Mouse (Mus musculus): ENCODE data around the gene Scoc.
"Not testable (repeated sequence)": the region's sequence is repeated elsewhere in the genome, so short reads cannot be mapped to it uniquely, and the experiment has no call there.

The Scoc gene

GRCm38 (mm10) chr8:83458222-83458621, at the start of gene Scoc:
Scoc (minus strand) TSS chr8:83458391.
- no peak for DNase-seq (ENCODE audit: low read depth, low spot score)

GRCm38 (mm10) chr8:83459606-83460005, 1.4 kb upstream of the Scoc start:
- DNase-seq (ENCODE audit: low read depth, low spot score) = no peak

GRCm38 (mm10) chr8:83457121-83457520, 1.1 kb downstream of the Scoc start:
- no peak for DNase-seq (ENCODE audit: low read depth, low spot score)

- peak; percentile 34 for DNase-seq (ENCODE audit: low read depth, low spot score)
Measured at GRCm38 (mm10) chr8:83451056-83451455, 7.1 kb downstream of the Scoc start.

GRCm38 (mm10) chr8:83449960-83450359, 8.2 kb downstream of the Scoc start:
- peak; percentile 44 for DNase-seq (ENCODE audit: low read depth, low spot score)

GRCm38 (mm10) chr8:83443052-83443400, 15.2 kb downstream of the Scoc start:
- DNase-seq (ENCODE audit: low read depth, low spot score) = no peak

GRCm38 (mm10) chr8:83442243-83443051, 15.7 kb downstream of the Scoc start:
- DNase-seq (ENCODE audit: low read depth, low spot score) = peak; percentile 99

GRCm38 (mm10) chr8:83441656-83442242, 16.4 kb downstream of the Scoc start:
- no peak for DNase-seq (ENCODE audit: low read depth, low spot score)

- no peak for DNase-seq (ENCODE audit: low read depth, low spot score)
Measured at GRCm38 (mm10) chr8:83437077-83437476, 21.1 kb downstream of the Scoc start.

GRCm38 (mm10) chr8:83429071-83429524, 29.1 kb downstream of the Scoc start:
- DNase-seq (ENCODE audit: low read depth, low spot score) = no peak

GRCm38 (mm10) chr8:83428621-83429020, 29.6 kb downstream of the Scoc start:
- not testable (repeated sequence) for DNase-seq (ENCODE audit: low read depth, low spot score)

- DNase-seq (ENCODE audit: low read depth, low spot score) = no peak
Measured at GRCm38 (mm10) chr8:83426949-83427348, 31.2 kb downstream of the Scoc start.

- no peak for DNase-seq (ENCODE audit: low read depth, low spot score)
Measured at GRCm38 (mm10) chr8:83426104-83426759, 32.0 kb downstream of the Scoc start.

GRCm38 (mm10) chr8:83425202-83425601, 33.0 kb downstream of the Scoc start:
- no peak for DNase-seq (ENCODE audit: low read depth, low spot score)

GRCm38 (mm10) chr8:83423032-83423825, 35.0 kb downstream of the Scoc start:
- no peak for DNase-seq (ENCODE audit: low read depth, low spot score)

- no peak for DNase-seq (ENCODE audit: low read depth, low spot score)
Measured at GRCm38 (mm10) chr8:83421354-83421753, 36.8 kb downstream of the Scoc start.

- no peak for DNase-seq (ENCODE audit: low read depth, low spot score)
Measured at GRCm38 (mm10) chr8:83418805-83419516, 39.2 kb downstream of the Scoc start.

GRCm38 (mm10) chr8:83417970-83418369, 40.2 kb downstream of the Scoc start:
- no peak for DNase-seq (ENCODE audit: low read depth, low spot score)

- no peak for DNase-seq (ENCODE audit: low read depth, low spot score)
Measured at GRCm38 (mm10) chr8:83416878-83417277, 41.3 kb downstream of the Scoc start.

GRCm38 (mm10) chr8:83408496-83408895, 49.7 kb downstream of the Scoc start:
- no peak for DNase-seq (ENCODE audit: low read depth, low spot score)

GRCm38 (mm10) chr8:83406836-83407235, 51.4 kb downstream of the Scoc start:
- DNase-seq (ENCODE audit: low read depth, low spot score) = peak; percentile 82

Data from mesoderm, embryonic 11.5 days (tissue).